Mouse (Mus musculus) liver, embryonic 12.5 days (tissue): Measurements from ENCODE around the gene Gm5475. TPM values are rescaled to one million over a fixed set of nuclear protein-coding genes. Genes with fewer than 3 reads are reported as not detected.
A peak's percentile ranks its signal among the peaks of the same experiment; 100 is the strongest.

ENCODE experiments used
- ATAC-seq: fragments of 200-750 bp; cut with Nextera tagmentation; 2 replicates; pipeline ENCODE4 v1.8.0; 2017; ENCODE audit warnings: moderate number of reproducible peaks, mild to moderate bottlenecking, moderate library complexity
- H3K27ac ChIP-seq: fragments of 300-500 bp; sonication (generic); 2 replicates; pipeline ENCODE4 v1.5.1; 2016; ENCODE audit warnings: mild to moderate bottlenecking
- H3K27me3 ChIP-seq: fragments of 300-500 bp; sonication (generic); replicated peaks from 2 replicates; pipeline ENCODE4 v1.6.1; 2016; ENCODE audit warnings: mild to moderate bottlenecking, moderate library complexity
- H3K36me3 ChIP-seq: fragments of 300-500 bp; sonication (generic); 2 replicates; pipeline ENCODE4 v1.6.1; 2016; ENCODE audit warnings: mild to moderate bottlenecking, moderate library complexity
- H3K4me1 ChIP-seq: fragments of 300-500 bp; sonication (generic); 2 replicates; pipeline ENCODE4 v1.6.1; 2016
- H3K4me2 ChIP-seq: fragments of 300-500 bp; sonication (generic); 2 replicates; pipeline ENCODE4 v1.6.1; 2016; ENCODE audit warnings: mild to moderate bottlenecking, moderate library complexity
- H3K4me3 ChIP-seq: fragments of 300-500 bp; sonication (generic); 2 replicates; pipeline ENCODE4 v1.5.1; 2016; ENCODE audit warnings: mild to moderate bottlenecking, moderate library complexity
- H3K9ac ChIP-seq: fragments of 300-500 bp; sonication (generic); 2 replicates; pipeline ENCODE4 v1.6.1; 2016; ENCODE audit warnings: mild to moderate bottlenecking, moderate library complexity
- H3K9me3 ChIP-seq: fragments of 300-500 bp; sonication (generic); replicated peaks from 2 replicates; pipeline ENCODE4 v1.6.1; 2016; ENCODE audit warnings: mild to moderate bottlenecking, moderate library complexity
- WGBS: fragments of 180-500 bp; shearing (Covaris S2); methylation state at CpG from one replicate; pipeline ENCODE4 v1.1.7; 2016; ENCODE audit not compliant: insufficient replicate concordance; 5-methylcytosine and 5-hydroxymethylcytosine counted together
- polyA plus RNA-seq: library from polyadenylated mRNA; unstranded; fragments of >200 nt; fragmentation: Nextera tagmentation; extraction: Ambion mirVana; gene quantifications from 2 replicates; pipeline ENCODE4 v1.2.1, GENCODE M21; 2016

Gm5475 gene
- polyA plus RNA-seq, 1 experiment from 2014 or later: 0.08 TPM

DNA sequence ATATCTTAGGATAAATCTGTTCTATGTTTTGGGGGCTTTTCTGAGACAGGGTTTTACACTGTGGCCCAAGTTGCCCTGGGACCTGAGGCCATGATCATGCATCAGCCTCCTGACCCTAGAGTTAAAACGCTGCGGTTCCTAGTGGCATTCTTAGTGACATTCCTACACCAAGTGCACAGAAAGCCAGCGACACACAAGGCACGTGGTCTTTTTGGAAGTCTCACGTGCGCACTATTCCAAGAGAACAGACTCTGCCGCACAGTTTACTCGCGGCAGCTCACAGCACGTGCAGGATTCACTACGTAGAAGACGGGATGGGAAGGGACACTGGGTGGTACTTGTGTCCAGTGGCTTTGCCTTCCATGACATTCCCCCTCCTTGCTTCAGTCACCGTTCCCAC lies 7.0 kb upstream of the Gm5475 start:
- peaks cover 100% of the 10 kb centered on the region for H3K4me1 ChIP-seq
- no peak overlapping the region for H3K4me3 ChIP-seq
- H3K27me3 ChIP-seq: no peaks in the 10 kb centered on the region
- 94% methylated on average over 13 of the region's 13 CpGs for WGBS
- no peak for ATAC-seq
- H3K36me3 ChIP-seq: peaks cover 60% of the 10 kb centered on the region
- H3K9ac ChIP-seq: no peak overlapping the region
- 0 out of 2 replicates have a peak overlapping the region, but pooled peaks have one; percentile 0 for H3K4me2 ChIP-seq
- peak overlapping the region; percentile 85 for H3K27ac ChIP-seq
- no peaks in the 10 kb centered on the region for H3K9me3 ChIP-seq

DNA sequence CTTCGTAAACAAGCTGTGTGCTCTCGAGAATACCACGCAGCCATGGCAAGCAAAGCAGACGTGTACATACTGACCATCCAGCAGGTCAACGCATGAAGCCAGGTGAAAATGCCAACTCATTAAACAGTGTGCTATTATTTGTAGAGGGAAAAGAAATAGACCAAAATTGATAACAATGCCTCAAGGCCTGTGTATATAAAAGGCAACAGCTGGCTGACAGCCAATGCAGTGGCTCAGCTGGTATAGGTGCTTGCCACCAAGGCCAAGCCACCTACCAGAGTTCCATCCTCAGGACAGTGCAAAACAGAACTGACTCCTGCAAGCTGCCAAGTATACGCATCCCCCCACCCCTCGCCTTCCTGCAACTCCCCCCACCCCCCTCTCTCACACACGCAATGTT lies 6.3 kb upstream of the Gm5475 start:
- H3K4me2 ChIP-seq: peak overlapping the region; percentile 17; the same call in 1 of the 2 replicates
- no peaks in the 10 kb centered on the region for H3K9me3 ChIP-seq
- H3K27me3 ChIP-seq: no peaks in the 10 kb centered on the region
- no peak for ATAC-seq
- peak overlapping the region; percentile 25 for H3K9ac ChIP-seq
- 88% methylated on average over 8 of the region's 8 CpGs for WGBS
- peaks cover 100% of the 10 kb centered on the region for H3K4me1 ChIP-seq
- peak overlapping the region; percentile 85 for H3K27ac ChIP-seq
- peaks cover 52% of the 10 kb centered on the region for H3K36me3 ChIP-seq
- no peak overlapping the region for H3K4me3 ChIP-seq

DNA sequence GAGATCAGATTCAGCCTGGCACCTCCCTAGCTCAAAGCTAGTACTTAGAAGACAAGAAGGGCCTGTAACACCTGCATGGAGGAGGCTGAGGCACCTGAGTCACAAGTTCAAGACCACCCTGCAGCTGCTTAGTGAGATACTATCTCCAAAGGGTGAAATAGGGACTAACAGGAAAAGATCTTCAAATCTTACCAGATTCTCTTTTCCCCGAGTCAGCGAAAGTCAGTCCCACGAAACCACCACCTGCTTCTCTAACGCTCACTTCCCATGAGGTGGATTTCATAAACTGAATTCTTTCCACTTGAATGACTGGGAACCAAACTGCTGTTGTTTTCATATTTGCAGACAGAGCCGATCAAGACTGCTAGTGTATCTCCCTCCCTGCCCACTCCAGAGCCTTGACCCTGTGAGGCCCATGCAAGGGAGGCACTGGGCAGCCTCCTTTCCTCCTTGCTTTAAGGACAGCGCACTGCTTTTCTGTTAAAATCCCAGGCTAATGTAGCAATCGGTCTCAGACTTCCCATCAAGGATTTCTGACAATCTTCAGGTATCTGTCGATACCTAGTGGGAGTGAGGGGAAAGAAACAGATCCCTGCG lies 4.0 kb upstream of the Gm5475 start:
- H3K4me1 ChIP-seq: peaks cover 88% of the 10 kb centered on the region
- no peaks in the 10 kb centered on the region for H3K9me3 ChIP-seq
- H3K36me3 ChIP-seq: peaks cover 34% of the 10 kb centered on the region
- 62% methylated on average over 9 of the region's 9 CpGs for whole genome bisulfite sequencing
- H3K27ac ChIP-seq: peak overlapping the region; percentile 99
- peak overlapping the region; percentile 99 for H3K9ac ChIP-seq
- no peak for ATAC-seq
- H3K4me2 ChIP-seq: peak overlapping the region; percentile 98
- H3K27me3 ChIP-seq: no peaks in the 10 kb centered on the region
- H3K4me3 ChIP-seq: peak overlapping the region; percentile 20

DNA sequence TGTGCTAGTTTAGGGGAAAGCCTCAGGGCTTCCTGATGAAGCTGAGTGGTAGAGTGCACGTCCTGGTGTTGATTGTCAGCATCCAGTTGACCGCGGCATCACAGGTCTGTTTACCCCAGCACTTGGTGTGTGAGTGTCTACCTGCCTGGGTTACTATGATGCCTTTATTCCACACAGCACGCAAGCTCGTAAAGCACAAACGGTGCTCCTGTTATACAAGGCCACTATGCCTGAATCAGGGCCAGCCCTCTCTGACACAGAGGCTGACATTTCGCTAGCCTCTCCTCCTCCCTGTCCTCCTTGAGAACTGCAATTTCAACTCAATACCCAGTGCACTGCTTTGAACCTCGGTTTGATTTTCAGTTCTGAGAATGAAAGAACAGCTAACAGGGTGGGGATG lies 2.6 kb upstream of the Gm5475 start:
- peak overlapping the region; percentile 98 for H3K4me2 ChIP-seq
- H3K27me3 ChIP-seq: peaks cover 7% of the 10 kb centered on the region
- H3K9me3 ChIP-seq: no peaks in the 10 kb centered on the region
- H3K27ac ChIP-seq: peak overlapping the region; percentile 99
- ATAC-seq: peak; percentile 1
- H3K36me3 ChIP-seq: peaks cover 34% of the 10 kb centered on the region
- H3K4me1 ChIP-seq: peaks cover 86% of the 10 kb centered on the region
- peak overlapping the region; percentile 97 for H3K4me3 ChIP-seq
- H3K9ac ChIP-seq: peak overlapping the region; percentile 99
- 48% methylated on average over 8 of the region's 8 CpGs for WGBS

DNA sequence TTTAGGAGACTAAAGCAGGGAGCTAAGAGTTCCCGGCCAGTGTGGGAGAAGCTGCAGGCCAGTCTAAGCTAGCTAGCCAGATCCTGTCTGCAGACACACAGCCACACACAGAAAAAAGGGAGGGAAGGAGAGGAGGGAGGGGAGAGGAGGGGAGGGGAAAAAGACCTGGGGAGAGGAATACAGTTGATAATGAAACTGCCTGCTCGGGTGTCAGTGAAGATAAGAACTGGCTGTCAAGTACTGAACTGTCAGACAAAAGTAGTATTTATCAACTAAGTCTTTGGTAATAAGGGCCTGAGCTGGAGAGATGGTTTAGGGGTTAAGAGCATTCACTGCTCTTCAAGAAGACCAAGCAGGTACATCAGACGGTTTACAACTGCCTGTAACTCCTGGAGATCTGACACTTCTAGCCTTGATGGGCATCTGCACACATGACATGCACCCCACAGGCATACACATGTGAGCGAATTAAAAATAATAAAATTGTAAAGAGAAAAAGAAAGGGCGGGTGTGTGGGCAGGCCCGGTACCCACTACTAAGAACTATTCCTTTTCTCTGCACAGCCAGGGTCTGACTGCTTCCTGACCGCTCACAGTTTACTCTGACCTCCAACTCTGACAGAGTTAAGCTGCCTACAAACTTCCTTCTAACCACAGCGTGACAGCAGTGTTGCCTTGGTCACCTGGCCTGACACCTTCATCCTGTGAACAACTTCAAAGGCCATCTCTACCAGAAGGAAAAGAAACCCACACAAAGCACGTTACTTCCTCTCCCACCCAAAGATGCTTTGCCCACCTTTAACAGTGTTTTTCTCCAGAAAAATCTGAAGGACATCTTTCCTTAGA lies 1.8 kb upstream of the Gm5475 start:
- peak overlapping the region; percentile 98 for H3K4me2 ChIP-seq
- peaks cover 83% of the 10 kb centered on the region for H3K4me1 ChIP-seq
- H3K9ac ChIP-seq: peak overlapping the region; percentile 99
- peak overlapping the region; percentile 99 for H3K27ac ChIP-seq
- H3K36me3 ChIP-seq: peaks cover 31% of the 10 kb centered on the region
- 18% methylated on average over 9 of the region's 9 CpGs for WGBS
- ATAC-seq: peak; percentile 84
- H3K4me3 ChIP-seq: peak overlapping the region; percentile 97
- peaks cover 15% of the 10 kb centered on the region for H3K27me3 ChIP-seq
- H3K9me3 ChIP-seq: no peaks in the 10 kb centered on the region

DNA sequence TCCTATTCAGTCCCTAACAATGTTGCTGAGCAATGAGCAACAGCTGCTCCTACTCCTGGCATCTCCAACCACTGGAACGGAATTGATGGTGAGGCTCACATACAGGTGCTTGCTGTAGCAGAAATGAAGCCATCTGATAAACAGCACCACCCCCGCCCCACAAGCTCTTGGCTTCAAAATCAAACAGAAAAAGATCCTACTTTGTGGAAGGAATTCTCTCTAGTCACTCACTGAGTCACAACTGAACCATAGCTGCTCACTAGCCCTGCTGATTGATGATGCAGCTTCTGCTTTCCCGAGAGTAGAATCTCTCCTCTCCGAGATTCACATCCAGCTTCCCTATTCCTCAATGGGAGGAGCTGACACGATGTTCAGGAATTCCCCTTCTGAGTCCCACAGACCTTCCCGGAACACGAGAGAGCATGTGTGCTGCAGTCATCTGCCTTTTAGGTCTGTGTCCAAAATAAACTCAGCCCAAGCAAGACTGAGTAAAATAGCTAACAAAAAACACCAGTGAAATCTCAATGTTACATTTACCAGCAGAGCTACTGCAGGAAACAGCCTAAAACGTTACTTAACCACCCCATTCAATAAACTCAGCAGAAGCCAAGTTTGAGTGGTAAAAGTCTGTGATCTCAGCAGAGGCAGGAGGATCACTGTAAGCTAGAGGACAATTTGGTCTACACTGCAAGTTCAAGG lies 739 bp upstream of the Gm5475 start:
- WGBS: 13% methylated on average over 8 of the region's 8 CpGs
- Histone ChIP-seq H3K4me1 (peaks cover 73% of the 10 kb centered on the region), H3K9me3 (no peaks in the 10 kb centered on the region), H3K9ac (peak overlapping the region; percentile 99), H3K27me3 (peaks cover 26% of the 10 kb centered on the region), H3K36me3 (peaks cover 20% of the 10 kb centered on the region), H3K27ac (peak overlapping the region; percentile 99), H3K4me3 (peak overlapping the region; percentile 97), H3K4me2 (peak overlapping the region; percentile 98)
- no peak for ATAC-seq

DNA sequence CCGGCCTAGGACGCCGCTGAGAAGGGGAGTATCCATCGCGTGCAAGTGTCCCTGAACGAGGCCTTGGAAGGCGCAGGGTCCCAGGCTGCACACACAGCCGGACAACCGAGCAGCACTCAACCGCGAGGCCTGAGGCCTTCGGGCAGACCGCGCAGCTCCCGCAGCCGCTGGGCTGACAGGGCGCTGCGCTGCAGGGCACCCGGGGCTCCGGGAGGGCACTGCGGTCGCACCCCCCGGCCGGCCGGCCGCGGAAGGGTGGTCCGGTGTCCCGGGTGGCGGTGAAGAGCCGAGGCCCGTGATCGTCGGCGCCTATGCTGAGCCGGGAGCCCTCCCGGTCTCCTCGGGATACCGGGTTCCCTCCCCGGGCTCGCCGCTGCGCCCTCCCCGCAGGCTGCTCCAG lies 529 bp downstream of the Gm5475 start:
- H3K9ac ChIP-seq: peak overlapping the region; percentile 99
- H3K4me2 ChIP-seq: peak overlapping the region; percentile 98
- under 1% methylated on average over 44 of the region's 44 CpGs for WGBS
- peak; percentile 28 for ATAC-seq
- H3K9me3 ChIP-seq: no peaks in the 10 kb centered on the region
- H3K27me3 ChIP-seq: peaks cover 38% of the 10 kb centered on the region
- H3K27ac ChIP-seq: peak overlapping the region; percentile 99
- H3K4me3 ChIP-seq: peak overlapping the region; percentile 97
- H3K4me1 ChIP-seq: peaks cover 60% of the 10 kb centered on the region
- peaks cover 7% of the 10 kb centered on the region for H3K36me3 ChIP-seq

DNA sequence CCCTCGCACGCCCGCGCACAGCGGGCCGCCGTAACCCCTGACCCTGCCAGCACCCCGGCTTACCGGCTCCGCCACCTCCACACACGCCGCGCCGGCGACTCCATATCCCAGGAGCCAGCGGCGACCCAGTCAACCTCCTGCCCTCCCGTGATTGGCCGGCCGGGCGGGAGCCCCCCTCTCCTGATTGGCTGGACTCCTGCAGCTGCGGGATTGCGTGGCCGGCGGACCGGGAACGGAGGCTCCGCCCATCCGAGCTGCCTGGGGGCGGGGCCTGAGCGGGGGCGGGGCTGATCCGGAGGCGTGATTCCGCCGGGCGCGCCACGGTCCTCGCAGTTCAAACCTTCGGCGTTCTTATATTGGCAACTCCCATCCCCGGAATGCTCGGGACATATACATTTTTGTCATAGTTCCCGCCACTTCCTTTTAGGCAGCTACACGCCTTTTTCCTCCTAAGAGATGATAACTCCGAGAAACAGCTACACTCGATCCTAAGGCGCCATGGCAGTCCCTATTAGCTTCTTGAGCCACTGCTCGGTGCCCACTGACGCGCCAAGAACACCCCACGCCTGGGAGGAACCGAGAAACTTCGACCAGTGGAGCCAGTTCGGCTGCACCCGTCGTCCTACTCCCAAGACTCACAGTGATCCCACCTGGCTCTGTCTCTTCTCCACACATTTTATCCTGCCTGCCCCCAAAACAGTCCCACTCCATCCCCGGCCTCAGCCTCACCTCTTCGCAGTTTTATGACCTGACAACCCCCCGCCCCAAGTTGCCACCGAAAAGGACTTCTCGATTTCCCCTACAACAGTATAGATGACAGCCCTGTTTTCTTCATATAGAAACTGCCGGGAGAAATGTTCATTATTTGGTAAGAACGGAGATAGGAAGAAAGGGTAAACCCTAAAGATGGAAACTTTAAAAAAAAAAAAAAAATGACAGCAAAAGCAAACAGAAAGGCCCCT lies 1.2 kb downstream of the Gm5475 start:
- Histone ChIP-seq H3K4me2 (peak overlapping the region; percentile 98), H3K4me1 (peaks cover 53% of the 10 kb centered on the region), H3K27ac (peak overlapping the region; percentile 99), H3K36me3 (peaks cover under 1% of the 10 kb centered on the region), H3K9ac (peak overlapping the region; percentile 99), H3K9me3 (no peaks in the 10 kb centered on the region), H3K4me3 (peak overlapping the region; percentile 97), H3K27me3 (peaks cover 38% of the 10 kb centered on the region)
- 1% methylated on average over 65 of the region's 65 CpGs for WGBS
- peak; percentile 89 for ATAC-seq

DNA sequence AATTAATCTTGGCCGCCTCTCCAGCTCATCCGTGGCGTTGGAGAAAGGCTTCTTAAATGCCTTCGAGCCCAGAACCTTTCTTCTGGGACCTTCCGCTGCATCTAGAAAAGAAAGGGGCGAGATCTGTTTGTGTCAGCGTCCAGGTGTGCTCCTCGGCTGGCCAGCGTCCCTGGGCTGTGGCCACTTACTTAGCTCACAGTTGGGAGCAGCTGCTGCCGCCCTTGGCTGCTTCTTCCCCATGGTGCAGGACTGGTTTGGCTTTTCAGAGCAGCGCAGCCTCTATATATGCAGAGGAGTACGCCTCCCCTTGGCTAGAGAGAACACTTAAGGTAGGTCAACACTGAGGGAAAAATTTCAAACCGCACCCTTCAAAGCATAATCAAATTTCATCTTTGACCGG lies 2.0 kb downstream of the Gm5475 start:
- Histone ChIP-seq H3K9ac (peak overlapping the region; percentile 99), H3K9me3 (no peaks in the 10 kb centered on the region), H3K4me3 (peak overlapping the region; percentile 97), H3K27ac (no peak overlapping the region), H3K4me2 (peak overlapping the region; percentile 98), H3K4me1 (peaks cover 45% of the 10 kb centered on the region), H3K27me3 (peaks cover 38% of the 10 kb centered on the region), H3K36me3 (no peaks in the 10 kb centered on the region)
- no peak for ATAC-seq
- 5% methylated on average over 14 of the region's 14 CpGs for WGBS

DNA sequence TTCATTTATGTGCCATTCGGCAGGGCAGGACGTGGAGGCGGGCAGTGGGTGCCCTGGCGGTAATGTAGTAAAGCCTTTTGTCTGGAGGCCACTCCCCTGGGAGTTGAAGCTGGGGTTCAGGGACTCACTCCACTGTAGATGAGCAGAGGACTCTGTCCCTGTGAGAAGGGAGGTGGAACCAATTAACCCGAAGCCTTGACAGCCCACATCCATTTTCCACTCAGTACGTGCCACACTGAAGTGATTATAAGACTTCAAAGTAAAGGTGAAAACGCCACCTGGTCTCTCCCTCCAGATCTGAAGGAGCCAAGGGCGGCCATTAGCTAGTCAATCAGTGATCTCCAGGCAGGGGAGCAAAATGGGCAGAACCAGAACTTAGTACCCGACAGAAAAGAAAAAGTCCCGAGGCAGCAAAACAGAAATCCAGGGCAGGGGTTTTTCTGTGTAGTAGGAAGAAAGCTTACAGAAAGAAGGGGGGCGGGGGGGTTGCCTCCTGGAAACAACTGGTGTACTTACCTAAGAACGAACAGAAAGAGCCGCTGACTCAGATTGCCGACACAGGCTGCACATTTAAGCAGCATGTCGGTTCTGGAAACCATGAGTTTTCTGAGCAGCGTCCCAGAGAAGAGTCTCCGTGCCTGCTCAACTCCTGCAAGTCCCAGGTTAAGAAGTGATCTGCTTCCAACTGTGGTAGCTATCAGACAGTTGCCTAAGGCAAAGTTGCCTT lies 2.6 kb downstream of the Gm5475 start, which contains the start of gene Slc11a2:
TSS of gene Slc11a2 (minus strand) at position 677 of the 727 bp plus-strand sequence.
- H3K27ac ChIP-seq: no peak within 1 kb of the TSS
- ATAC-seq: no peak

More for the DNA sequence above, 2.6 kb downstream of the Gm5475 start, which contains the start of gene Slc11a2:
- Histone ChIP-seq H3K36me3 (no peaks in the 10 kb centered on the region), H3K9ac (peak within 1 kb of the TSS; percentile 99), H3K9me3 (no peaks in the 10 kb centered on the region), H3K4me2 (peak within 1 kb of the TSS; percentile 98), H3K4me1 (peaks cover 39% of the 10 kb centered on the region), H3K4me3 (peak within 1 kb of the TSS; percentile 97), H3K27me3 (peaks cover 38% of the 10 kb centered on the region)
- 30% methylated on average over 17 of the region's 17 CpGs for WGBS
